Mouse (Mus musculus): ENCODE data around the gene Tnfrsf1b.

DNA sequence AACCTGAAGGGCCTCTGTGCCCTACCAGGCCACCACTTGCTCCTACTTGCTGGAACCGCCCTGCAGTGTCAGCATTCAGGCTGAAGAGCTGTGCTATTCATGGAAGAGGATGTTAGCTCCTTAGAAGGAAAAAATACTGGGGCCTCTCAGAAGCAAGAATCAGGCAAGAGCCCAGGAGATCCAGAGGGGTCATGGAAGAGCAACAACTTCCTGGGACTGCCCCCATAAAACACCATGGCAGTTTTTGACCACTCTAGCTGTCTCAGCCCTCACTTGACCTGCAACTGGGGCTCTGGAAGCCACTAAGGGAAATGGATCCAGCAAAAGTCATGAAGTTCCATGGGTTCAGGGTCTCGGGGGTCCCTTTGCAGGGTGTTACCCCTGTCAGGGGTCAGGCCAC is 31.3 kb downstream of the Tnfrsf1b start:
- TF ChIP-seq CTCF (conservative IDR thresholded peaks at IDR 0.05 in 1 of 2, IDR thresholded peaks at IDR 0.05 in 1 of 2; ENCODE audit: low read depth in 2 of 2, low read length in 2 of 2) (no peak), USF1 (IDR thresholded peaks at IDR 0.05; ENCODE audit: low read depth, low read length) (no peak), EP300 (IDR thresholded peaks at IDR 0.05; ENCODE audit: low read length) (no peak), JUND (conservative IDR thresholded peaks at IDR 0.05; ENCODE audit: low read depth, low read length) (no peak)
